Mouse (Mus musculus) ovary, postnatal 36 days (tissue): ENCODE data around the gene Akr1b8.
"Not testable (repeated sequence)": the region's sequence is repeated elsewhere in the genome, so short reads cannot be mapped to it uniquely, and the experiment has no call there.

Source experiments
- DNase-seq: peaks from one replicate; pipeline ENCODE4 v3.0.0; 2022; ENCODE audit warnings: low spot score, mixed read lengths

Gene Akr1b8

DNA sequence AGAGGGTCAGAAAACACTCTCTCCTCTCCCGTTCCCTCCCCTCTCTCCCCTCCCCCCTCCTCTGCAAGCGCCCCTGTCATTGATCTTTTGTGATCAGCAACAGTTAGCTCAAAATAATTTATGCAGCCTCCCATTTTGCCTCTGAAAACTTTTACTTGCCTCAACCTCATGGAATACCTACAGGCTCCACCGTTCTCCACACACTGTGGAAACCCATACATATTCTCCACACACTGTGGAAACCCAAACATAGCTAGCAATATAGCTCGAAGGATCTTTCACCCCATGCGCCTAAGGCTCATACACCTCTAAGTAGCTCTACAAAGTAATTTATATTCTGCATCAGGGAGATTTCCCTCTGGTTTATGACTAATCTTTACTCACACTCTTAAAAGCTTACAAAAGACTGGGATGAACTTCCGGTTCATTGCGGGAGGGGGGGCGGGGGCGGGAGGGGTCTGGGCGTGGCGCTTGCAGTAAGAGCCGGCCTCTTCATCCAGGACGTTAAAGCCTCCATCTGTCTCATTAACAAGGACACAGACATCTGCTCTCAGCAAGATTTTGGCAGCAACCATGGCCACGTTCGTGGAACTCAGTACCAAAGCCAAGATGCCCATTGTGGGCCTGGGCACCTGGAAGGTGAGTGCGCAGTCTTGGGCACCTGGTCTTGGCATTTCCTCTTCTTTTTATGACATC is at the start of gene Akr1b8:
Akr1b8 (plus strand) TSS at position 462 of the 696 bp plus-strand sequence.
- DNase-seq: no peak

DNA sequence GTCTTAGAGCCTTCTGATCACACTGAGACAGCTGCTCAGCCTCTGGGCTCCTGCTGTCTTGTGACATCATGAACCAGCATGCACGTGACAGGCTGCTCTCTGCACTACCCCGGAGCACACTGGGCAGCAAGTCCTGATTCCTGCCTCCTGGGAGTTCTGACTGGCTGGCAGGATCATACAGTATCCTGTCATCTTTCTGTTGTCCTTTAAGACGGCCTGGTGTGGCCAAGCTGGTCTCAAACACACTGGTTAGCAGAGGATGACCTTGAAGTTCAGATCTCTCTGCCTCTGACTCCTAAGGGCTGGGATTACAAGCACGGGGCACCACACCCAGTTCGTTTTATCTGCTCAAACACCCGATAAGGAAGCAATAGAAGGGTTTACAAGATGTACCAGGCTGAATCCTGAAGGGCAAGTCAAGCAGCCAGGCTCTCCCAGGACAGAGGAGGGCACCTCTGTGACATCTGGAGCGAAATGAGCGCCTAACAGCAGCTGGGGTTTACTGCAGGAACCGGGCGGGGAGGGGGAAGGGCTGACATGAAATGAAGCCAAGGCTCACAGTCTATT is 49.2 kb upstream of the Akr1b8 start:
- peak; percentile 47 for DNase-seq

DNA sequence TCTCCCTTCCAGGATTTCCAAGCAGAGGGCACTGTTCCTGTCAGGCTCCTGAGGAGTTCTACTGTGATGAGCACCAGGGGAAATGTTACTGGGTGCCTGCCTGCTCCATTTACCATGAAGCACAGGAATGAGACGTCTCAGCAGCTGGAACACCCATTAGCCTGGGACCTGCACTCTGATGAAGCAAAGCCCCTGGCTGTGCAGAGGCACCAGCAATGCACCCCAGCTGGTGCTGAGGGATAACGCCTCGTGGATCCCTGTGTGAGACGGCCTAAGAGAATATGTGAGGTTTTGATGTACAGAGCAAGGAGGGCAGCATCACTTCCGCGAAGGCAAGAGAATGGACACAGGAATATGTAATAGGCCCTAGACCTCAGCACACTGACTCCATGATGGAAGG is 47.1 kb upstream of the Akr1b8 start:
- no peak for DNase-seq

DNA sequence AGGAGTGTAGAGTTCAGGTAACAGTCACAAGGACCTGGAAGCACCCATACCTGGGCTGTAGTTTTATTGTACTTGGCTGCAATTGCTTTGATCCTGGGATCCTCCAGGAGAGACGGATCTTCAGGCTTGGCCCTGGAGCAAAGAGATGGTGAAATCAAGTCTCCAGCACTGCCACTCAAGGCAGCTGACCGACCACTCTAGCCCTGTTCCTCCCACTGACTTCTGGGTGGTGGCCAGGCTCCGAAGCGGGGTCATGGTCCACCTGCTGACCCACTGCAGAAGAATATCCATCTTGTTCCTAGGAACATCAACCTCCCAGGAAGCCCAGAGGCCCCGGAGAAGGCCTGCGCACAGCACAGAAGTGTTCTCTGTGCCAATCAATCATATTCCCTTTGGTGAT is 44.4 kb upstream of the Akr1b8 start:
- no peak for DNase-seq

DNA sequence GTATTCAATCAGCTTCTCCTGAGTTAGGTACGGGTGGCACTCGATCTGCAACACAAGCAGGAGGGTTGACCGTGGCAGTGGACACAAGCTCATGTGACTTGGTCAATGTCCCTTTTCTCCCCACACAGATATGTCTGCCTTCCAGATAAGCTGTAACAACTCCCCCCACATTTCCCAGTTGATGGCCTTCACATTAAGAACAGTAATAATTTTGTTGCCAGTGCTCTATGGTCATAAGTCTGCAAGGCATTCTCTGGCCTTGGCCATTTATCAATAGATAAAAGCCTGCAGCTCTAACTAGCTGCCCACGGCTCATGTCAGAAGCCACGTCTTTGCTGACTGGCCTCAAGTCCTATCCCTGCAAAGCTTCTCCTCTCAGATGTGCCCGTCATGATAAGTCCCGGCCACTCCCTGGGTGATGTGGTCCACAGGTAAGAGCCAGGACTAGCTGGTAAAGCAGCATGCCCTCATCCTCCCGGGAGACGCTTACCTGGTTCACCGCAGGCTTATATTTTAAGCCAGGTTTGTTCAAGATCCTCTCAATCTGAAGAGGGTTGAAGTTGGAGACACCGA is 43.8 kb upstream of the Akr1b8 start:
- peak; percentile 16 for DNase-seq

DNA sequence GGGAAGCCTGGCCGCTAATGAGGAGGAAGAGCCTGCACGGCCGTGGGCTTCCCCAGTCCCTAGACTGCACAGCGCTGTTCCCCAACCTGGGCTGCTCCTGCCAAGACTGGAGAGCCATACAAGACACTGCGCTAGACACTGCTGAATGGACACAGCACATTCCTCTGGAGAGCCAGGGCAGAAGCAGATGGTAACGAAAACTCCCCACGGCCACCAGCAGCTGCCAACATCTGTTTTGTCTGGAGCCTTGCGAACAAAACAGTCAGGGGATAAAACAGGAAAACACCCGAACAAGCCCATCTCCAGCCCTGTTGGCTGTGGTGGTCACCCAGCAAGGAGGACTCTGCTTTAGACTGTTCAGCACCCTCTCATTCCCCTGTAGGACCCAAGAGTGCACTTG is 40.5 kb upstream of the Akr1b8 start:
- DNase-seq: peak; percentile 39

DNA sequence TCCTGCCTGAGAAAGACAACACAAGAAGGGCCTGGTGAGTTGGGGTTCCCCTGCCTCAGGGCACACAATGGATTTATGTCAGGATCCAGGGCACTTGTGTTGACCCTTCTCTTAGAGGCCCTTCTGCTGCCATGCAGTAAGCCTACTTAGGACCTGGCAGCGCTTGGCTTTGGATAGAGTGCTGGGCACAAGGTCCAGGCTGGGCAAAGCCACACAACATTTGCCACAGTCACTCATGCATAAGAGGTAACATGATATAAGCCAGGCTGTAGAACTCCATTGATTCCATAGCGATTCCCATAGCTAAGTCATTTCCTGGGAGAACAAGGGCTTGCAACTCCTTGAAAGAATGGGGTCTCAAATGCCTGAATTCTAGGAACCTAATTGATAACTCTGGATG is 40.0 kb upstream of the Akr1b8 start:
- peak; percentile 12 for DNase-seq

DNA sequence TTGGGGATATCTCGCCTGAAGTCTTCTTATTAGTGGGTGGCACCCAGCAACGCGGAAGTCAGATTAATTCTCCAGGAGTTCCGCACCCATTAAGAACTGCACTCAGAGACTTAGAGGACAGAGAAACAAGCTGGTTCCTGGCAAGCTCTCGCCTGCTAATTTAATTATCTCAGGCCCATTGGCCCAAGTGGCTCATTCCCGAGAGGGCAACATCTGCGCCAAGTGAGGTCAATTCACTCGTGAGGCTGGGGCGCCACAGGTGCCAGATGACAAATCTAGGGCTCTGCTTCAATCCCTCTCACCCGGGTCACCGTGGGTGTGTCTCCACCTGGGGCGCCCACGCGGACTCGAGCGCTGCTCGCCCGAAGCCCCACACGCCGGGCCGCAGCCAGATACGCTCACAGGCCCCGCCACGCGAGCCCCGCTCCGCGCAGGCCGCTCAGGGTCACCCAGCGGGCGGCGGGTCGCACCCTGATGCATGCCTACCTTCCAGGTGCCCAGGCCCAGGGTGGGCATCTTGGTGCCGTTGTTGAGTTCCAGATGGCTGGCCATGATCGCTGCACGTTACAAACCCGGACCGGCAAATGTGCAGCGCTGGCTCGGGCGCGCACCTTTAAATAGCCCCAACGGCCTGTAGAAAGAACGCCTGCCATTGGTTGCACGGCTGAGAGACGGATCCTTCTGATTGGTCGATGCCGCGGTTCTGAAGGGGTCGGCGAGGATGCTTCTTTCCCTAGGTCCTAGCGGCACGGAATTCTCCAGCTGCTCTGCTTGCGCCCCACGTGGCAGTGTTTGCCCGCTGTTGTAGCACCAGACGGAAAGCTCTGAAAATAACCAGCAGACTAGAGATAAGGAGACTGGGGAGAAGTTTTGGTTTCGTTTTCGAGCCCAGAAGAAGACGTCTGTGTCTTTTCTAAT is 36.8 kb upstream of the Akr1b8 start, which contains the start of gene Akr1b3:
Akr1b3 (minus strand) TSS at position 625 of the 918 bp plus-strand sequence.
- peak; percentile 87 for DNase-seq

DNA sequence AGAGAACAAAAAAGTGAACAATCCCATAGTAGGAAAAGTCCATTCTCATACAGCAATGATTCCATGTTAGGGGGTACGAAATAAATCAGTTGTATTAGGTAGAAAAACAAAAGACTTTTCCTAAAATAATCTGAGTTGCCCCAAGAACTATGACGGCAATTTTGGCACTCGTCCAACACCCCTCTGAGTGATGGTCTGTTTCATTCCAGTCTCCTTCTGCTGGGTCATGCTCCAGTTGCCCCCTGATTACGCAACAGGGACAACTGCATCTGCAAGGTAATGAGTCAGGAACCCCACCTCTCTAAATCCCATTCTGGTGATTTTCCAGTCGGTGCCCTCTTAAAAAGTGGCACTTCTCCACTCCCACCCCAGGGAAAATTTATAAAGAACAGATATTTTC is 35.7 kb upstream of the Akr1b8 start:
- DNase-seq: no peak

DNA sequence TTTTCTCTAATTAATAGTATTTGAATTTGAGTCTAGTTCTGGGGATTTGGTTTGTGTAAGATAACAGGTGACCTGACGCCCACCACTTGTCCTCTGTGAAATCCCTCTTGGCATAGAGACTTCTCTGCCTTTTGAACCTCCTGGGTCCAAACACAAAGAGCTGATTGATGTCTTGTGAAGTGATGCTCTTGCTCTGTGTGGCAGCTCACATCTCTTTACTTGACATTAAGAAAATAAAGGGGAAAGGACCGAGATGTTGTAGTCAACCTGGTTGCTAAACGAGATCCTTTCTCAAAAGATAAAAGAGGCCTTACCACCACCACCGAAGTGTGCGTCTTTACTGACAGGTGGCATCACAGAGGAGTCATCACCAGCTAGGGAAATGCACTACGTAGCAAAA is 35.3 kb upstream of the Akr1b8 start:
- DNase-seq: no peak

DNA sequence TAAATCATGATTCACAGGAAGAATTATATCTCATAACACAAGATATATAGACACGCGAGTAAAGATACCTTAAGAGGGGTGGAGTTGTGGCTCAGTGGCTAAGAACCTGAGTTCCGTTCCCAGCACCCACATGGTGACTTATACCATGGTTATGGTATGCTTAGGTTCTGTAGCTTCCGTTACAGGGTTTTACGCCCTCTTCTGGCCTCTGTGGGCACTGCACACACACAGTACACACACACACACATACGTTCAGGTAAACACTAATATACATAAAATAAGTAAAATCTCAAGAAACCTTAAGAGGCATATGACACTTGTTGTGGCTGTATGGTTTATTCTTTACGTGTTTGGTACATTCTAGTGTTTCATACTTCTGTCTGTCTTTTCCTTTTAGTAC is 31.8 kb upstream of the Akr1b8 start:
- no peak for DNase-seq

DNA sequence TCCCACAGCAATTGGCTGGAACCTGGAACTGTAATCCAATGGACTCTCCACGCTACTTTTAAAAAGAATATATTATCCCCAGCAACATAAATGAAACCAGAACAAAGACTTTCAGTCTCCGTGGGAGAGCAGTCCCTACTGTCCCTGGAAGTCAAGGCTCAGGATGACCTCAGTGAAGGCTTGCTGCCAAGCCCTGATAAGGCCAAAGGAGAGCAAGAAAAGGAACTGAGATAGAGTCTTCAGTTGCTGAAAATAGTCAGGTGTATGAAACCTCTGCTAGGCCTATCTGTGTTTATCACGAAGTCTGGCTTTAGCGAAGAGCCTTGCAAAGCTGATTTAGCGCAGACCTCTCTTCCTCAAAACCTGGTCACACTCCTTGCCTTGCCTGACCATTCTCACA is 22.5 kb upstream of the Akr1b8 start:
- no peak for DNase-seq

DNA sequence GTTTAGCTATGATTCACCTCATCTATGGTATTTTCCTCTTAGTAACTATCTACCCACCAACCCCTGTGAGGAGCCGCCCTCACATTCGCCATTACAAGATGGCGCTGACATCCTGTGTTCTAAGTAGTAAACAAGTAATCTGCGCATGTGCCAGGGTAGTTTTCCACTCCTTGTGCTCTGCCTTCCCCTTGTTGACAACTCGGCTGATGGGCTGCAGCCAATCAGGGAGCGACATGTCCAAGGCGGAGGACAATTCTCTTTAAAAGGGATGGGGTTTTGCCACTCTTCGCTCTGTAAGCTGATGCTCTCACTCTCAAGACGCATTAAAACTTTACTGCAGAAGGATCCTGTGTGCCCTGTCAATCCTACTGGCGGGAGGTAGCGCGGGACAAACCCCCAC is 22.1 kb upstream of the Akr1b8 start:
- DNase-seq: not testable (repeated sequence)

DNA sequence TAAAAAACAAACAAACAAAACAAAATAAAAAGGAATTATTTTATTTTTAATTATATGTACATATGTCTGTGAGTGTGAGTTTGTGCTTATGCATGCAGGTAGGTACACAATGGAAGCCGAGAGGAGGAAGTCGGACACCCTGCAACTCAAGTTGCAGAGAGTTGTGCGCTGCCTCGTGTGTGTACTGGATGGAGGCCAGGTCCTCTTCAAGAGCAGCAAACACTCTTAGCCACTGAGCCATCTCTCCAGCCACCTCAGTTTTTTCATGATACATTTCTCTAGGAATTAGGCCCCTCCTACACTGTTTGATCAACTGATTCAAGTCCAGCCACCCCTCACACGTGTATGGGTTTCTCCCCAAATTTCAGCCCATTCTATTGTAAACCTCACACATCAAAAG is 19.2 kb upstream of the Akr1b8 start:
- no peak for DNase-seq

DNA sequence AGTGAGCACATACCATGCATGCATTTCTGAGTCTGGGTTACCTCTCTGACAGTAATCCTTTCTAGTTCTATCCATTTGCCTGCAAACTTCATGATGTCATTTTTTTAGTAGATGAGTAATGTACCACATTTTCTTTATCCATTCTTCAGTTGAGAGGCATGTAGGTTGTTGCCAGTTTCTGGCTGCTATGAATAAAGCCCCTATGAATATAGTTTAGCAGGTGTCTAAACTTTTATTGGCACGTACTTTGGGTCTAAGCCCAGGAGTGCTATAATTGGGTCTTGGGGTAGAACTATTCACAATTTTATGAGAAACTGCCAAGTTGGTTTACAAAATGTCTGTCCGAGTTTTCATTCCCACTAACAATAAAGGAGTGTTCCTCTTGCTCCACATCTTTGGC is 16.1 kb upstream of the Akr1b8 start:
- DNase-seq: no peak

DNA sequence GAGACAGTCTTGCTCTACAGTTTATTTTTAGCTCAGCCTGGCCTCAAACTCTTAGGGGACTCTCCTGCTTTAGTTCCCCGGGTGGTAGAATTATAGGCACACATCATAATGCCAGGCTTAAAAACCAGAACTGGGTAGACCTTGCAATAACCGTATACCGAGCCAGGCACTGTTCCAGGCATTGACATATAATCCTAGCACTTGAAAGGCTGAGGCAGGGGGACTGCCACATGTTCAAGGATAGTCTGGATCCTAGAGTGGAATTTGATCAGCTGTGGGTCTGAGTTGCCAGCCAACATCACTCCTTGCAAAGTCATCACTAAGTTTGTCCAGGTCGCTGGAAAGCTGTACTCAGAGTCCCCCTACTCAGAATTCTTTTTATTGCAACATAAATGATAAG is 11.9 kb upstream of the Akr1b8 start:
- no peak for DNase-seq

DNA sequence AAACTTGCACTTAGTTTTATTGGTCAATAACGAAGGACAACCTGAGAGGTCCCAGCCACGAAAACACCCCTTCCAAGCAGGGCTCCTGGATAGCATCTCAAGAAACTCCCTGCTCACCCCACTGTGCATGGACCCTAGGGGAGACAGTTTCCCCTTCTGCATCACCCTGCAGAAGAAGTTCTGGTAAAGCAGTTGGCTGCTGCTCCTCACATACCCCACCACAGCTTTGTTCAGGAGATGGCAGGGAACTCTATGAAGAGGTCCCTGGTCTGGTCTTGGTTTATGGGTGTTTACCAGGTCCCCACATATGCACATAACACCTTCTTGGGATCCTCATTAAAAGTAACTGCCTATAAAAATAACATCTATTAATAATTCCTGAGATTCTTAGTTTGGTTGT is 11.4 kb upstream of the Akr1b8 start:
- no peak for DNase-seq

DNA sequence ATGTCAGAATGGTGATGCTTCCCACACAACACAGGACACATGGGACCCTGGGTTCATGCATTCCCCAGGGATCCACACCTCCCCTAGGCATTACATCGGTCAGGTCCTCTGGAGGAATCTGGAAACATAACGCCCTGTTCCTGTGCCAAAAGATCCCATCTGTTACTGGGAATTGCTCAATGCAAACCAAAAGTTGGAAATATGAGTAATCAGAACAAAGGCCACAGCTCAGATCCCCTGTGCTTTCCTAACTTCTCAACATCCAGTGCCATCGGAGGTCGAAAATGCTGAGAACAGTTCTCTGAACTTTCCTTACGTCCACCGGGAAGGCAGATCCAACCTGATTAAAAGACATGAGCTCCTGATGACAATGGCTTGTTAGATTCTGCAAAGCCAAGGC is 10.5 kb upstream of the Akr1b8 start:
- no peak for DNase-seq

DNA sequence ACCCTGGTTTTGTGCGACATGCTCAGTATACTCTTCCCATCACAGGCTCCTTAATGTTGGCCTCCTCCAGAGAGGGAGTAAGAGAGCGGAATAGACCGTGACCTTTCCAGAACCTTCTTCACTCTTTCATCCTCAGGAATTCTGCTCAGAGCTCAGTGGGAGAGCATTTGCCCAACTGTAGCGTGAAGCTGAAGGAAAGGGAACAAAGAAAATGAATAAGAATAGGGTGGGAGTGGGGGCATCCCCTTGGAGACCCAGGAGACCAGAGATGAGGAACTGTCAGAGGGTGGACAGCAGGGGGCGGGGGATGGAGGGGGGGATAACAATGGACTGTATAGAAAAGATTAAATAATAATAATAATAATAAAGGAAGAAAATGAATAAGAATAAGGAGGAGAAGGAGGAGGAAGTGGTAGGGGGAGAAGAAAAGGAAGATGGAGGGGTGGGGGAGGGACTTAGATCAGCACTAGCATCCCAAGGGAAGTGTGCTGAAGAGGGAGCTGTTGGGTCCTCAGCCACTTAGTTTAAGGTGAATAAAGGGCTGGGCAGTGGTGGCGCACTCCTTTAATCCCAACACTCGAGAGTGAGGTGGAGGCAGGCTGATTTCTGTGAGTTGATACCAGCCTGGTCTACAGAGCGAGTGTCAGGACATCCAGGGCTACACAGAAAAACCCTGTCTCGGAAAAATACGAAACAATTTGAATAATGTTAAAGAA is 9.6 kb upstream of the Akr1b8 start:
- DNase-seq: no peak

DNA sequence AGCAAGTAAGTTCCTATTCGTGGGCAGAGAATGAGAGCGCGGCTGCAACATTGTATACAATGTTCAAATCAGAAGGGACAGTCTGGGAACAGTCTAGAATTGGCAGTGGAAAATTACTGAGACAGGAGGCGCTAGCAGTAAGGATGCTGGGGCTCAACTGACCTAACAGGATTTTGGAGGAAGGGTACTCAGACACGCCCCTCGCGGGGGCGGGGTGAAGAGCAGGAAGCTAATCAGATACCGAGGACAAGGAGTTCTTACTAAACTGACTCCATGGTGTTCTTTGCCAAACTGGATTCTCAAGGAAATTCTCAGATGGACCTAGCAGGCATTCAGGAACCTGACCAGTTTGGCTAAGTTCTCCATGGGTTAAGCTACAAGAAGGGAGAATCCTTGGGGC is 9.0 kb upstream of the Akr1b8 start:
- DNase-seq: no peak

DNA sequence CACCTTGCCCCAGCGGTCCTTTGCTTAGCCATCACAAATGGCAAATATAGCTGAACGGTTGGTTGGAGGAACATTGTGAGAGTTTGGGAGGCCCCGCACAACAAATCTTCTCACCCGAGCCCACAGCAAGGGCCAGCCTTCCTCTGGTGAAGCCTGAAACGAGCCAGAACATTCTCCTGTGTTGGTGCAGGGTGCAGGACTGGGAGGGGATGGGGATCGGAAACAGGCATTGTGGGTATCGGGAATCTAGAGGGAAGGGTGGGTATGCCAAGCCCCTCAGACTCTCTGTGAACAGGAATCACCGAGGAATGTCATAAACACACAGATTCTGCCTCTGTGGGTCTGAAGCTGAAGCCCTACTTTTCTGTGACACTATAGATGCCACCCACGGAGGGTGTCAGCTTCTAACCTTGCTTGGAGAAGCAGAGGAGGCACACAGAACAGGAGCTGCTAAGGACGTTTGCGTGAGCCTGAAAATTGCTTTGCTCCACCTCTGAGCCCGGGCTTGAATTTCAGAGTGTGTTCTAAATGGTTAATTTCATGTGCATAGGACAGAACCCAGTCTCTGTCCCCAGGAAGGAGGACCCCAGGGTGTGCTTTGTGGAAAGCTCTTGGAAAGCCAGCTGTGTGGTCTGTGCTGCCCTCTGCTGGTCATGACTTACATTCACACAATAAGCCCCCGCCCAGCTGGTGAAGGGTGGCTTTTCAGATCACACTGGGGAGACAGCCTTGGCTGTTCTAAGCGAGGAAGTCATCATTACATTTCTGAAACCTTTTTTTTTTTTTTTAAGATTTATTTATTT is 7.6 kb upstream of the Akr1b8 start:
- peak; percentile 68 for DNase-seq
